Mouse (Mus musculus) thymus, adult 18-20 months (tissue): Measurements from ENCODE around the gene Prrx2.

Experiments used
- DNase-seq, 2 experiments: peaks; one replicate each; pipeline ENCODE4 v3.0.0; 2022; ENCODE audit warnings: mixed read lengths in 2 of 2

The Prrx2 gene

GRCm38 (mm10) chr2:30834373-30835022, at the start of gene Prrx2:
Prrx2 (plus strand) TSS chr2:30834972.
- no peak for DNase-seq

- no peak for DNase-seq
Observed at GRCm38 (mm10) chr2:30787466-30787865, 47.3 kb upstream of the Prrx2 start.

DNA sequence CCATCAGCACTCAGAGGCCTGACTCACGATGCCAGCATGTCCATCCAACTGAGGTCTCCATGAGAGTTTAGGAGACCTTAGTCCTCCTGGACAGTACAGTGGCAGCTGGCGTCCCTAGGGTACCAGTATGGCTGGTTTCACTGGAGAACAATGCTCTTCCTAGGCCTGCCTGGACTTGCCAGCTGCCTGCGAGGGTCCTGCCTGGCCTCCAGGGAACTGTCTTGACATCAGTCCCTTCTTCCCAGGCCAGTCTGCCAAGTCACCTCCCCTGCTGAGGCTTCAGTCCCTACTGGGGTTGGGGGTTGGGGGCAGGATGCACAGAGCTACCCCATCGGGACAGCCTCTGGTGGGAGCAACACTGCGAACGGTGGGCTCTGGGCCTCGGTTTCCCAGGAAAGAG, 42.7 kb upstream of the Prrx2 start:
- no peak for DNase-seq

- peak; percentile 74 to 75 for DNase-seq
Observed at GRCm38 (mm10) chr2:30794179-30795108, 40.3 kb upstream of the Prrx2 start.

DNA sequence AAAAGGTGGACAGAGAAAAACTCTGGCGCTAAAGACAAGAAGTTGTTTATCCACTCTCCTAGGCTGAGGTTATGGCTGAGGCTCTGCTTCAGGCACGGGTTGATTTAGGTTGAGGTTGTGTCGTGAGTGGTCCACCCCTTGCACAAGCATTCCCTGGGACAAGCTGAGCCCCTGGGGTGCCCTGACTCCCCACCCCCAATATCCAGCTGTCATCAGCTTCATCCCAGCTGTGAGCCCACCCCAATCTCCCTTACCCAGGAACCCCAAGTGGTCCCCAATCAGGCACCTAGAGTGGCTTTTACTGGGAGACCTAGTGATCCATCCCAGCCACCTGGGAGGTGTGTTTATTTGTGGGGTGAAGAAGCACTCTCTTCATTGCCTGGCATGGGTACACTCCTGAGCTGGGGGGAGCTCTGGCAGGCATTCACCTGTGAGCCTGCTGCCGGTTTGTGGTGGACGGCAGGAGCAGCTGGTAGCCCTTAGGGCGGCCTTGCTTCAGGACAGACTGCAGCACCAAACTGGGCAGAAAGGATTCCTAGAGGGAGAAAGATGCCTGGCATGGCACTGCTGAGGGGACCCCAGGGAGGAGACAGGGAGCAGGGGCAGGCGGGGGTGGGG, 39.4 kb upstream of the Prrx2 start:
- no peak for DNase-seq

DNA sequence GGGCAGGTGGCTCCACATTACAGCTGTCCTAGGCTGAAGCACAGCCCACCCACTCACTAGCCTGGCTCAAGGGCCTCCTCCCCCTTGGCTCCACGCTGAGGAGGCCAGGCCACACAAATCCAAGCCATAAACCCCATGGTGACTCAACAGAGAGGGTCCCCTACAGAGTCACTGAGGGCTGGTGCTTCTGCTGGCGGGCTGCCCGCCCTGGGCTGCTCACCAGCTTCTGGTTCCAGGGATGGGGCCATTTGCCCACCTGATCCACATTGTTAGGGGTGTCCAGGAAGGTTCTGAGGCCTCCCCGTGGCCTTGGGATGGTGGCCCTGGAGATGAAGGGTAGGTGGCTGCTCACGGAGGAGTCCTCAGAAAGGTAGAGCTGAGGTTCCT, 38.9 kb upstream of the Prrx2 start:
- DNase-seq = peak in 1 of 2 experiments; percentile 11

GRCm38 (mm10) chr2:30796382-30796781, 38.4 kb upstream of the Prrx2 start:
- DNase-seq = peak; percentile 62 to 72

GRCm38 (mm10) chr2:30799456-30799855, 35.3 kb upstream of the Prrx2 start:
- DNase-seq = no peak

- DNase-seq = no peak
Observed at GRCm38 (mm10) chr2:30800671-30801066, 34.1 kb upstream of the Prrx2 start.

DNA sequence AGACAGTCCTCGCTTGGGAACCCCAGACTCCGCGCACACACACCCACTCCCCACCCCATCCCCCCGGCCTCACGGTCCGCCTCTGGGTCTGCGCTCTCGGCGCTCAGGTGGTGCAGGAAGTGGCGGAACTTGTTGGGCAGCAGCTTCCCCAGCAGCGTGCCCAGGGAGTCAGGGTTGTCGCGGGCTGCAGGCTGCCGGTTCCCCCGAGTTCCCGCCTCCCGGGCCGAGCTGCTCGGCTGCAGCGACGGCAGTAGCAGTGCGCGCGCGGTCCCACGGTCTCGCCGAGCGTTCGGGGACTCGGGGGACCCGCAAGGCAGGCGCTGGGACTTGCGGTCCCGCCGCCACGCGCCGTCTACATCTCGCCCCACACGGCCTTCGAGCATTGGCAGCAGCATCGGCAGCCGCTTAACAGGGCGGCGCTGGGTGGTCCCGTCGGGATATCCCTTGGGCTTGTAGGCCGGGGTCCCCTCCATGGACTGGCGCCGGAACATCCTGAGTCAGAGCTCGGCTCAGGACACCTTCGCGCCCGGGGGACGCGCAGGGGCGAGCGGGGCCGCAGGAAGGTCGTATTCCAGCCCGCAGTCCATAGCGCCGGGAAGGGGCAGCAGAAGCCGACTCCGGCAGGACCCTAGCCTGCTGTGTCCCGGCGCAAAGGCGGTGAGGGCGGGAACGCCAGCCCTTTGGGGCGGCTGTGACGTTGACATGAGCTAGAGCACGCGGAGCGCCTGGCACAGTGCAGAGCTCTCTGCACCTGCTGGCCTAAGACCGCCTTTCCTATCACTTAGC, 33.5 kb upstream of the Prrx2 start:
- no peak for DNase-seq

- DNase-seq = no peak
Observed at GRCm38 (mm10) chr2:30803604-30804003, 31.2 kb upstream of the Prrx2 start, which contains the start of gene 1700001O22Rik. 1700001O22Rik (minus strand) TSS chr2:30803661.

DNA sequence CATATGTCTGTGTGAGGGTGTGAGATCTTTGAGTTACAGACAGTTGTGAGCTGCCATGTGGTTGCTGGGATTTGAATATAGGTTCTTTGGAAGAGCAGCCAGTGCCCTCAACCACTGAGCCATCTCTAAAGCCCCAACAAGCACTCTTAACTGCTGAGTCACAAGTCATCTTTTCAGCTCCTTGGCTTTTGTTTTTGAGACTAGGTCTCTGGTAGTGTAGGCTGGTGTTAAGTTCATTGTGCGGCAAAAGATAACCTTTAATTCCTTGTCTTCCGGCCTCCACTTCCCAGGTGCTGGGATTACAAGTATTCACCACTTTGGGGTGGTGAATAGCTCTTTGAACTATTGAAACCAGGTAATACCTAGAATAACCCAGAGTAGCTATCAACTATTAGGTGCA, 28.8 kb upstream of the Prrx2 start:
- no peak for DNase-seq

GRCm38 (mm10) chr2:30807147-30807647, 27.6 kb upstream of the Prrx2 start:
- no peak for DNase-seq

- DNase-seq = peak; percentile 98 to 99
Observed at GRCm38 (mm10) chr2:30807648-30808295, 27.0 kb upstream of the Prrx2 start, which contains the start of gene Ntmt1. Ntmt1 (plus strand) TSS chr2:30807826.

- DNase-seq = no peak
Observed at GRCm38 (mm10) chr2:30808296-30808655, 26.5 kb upstream of the Prrx2 start.

DNA sequence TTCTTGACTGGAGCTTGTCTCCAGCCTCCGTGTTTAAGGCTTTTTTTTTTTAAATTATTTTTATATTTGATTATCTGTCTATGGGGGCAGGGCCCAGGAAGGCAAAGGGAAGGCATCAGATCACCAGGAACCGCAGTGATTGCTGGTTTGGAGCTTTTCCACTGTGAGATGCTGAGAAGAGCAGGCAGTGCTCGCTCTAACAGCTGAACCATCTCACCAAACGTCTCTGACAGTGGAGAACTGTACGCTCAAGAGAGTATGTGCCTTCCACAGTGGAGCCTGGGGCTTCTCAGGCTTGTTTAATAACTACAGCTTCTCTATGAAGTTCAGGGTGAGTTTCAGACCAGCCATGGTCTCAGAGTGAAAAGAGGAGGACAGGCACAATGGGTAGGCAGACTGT, 25.3 kb upstream of the Prrx2 start:
- no peak for DNase-seq

DNA sequence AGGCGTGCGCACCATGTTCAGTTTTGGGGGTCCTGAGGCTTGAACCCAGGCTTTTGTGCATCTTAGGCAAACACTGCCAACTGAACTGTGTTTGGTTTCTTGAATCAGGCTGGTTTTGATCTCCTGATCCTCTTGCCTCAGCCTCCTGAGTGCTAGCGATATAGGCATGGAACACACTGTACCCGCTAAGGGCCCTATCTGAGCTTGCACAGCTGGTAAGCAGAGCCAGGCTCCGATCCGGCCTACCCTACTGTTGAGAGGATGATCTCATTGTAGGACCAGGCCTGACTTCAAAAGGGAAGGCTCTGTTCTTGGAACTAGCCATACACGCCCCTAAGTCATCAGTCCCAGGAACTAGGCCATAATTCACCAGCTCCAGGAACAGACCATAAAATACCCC, 24.2 kb upstream of the Prrx2 start:
- no peak for DNase-seq

- DNase-seq = no peak
Observed at GRCm38 (mm10) chr2:30816383-30816782, 18.4 kb upstream of the Prrx2 start.

- no peak for DNase-seq
Observed at GRCm38 (mm10) chr2:30819873-30820272, 14.9 kb upstream of the Prrx2 start.

DNA sequence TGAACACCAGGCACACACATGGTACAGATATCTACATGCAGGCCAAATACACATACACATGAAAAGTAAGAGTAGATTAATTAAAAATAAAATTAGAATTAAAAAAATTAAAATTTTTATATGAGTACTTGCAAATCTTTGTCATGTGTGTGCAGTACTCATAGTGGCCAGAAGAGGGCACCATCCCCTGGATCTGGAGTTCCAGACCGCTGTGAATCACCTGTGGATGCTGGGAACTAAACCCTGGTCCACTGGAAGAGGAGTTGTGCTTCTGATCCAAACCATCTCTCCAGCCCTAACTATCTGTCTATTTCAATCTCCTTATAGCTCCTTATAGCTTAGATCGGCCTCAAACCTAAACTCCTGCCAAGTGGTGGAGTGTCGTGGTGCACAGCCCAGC, 13.7 kb upstream of the Prrx2 start:
- no peak for DNase-seq

DNA sequence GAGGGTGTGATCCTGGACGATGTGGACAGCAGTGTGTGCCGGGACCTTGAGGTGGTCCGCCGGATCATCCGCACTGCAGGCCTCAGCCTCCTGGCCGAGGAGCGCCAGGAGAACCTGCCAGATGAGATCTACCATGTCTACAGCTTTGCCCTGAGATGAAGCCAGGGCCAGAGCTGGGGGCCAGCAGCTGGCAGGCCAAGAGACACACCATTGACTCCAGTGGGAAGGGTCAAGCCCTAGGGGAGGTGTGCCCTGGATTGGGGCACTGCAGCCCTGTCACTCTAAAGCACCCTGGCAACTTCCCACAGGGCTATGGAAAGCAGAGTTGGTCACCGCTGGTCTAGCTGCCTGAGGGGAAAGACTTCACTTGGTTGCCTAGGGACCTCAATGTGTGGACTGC, 12.3 kb upstream of the Prrx2 start:
- no peak for DNase-seq
